Mouse (Mus musculus) lung, postnatal 36 days (tissue): ENCODE measurements around the gene Caln1.
A peak's percentile ranks its signal among the peaks of the same experiment; 100 is the strongest.

Experiments used
- DNase-seq: peaks from one replicate; pipeline ENCODE4 v3.0.0; 2022; ENCODE audit warnings: mixed read lengths

Gene Caln1

DNA sequence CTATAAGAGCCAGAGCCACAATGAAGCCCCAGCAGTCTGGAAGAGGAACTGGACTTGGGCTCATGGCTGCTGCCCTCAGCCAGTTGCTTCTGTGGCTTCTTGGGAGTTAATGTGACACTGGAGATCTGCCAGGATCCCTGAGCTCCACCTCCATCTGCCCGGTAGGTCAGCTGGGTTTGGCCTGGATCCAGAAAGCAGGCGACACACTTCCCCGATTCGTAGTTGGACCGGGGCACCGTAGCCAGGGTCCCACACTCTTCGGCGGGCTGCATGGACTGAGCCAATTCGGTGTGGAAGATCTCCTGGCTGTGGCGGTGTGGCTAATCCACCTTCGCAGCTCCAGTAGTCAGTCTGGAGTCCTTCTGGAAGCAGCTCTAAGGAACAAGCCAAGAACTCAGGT is at the start of gene Caln1:
TSS of gene Caln1 (plus strand) at position 219 of the 400 bp plus-strand sequence.
- peak; percentile 1 for DNase-seq

DNA sequence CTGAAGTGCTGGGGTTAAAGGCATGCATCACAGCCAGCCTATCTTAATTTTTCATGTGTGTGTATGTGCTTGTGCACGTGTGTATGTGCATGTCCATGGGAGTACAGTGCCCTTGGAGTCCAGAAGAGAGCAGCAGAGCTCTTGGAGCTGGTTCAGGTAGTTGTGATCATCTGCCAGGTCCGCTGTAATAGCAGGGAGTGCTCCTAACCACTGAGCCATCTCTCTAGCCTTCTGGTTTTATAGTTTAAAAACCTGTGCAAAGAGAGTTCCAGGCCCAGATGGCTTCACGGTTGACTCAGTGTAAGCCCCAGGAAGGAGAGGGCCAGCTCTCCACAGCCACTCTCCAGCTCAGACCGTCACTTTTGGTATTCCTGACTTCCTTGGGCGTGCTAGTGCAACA is 49.5 kb upstream of the Caln1 start:
- DNase-seq, result no peak

DNA sequence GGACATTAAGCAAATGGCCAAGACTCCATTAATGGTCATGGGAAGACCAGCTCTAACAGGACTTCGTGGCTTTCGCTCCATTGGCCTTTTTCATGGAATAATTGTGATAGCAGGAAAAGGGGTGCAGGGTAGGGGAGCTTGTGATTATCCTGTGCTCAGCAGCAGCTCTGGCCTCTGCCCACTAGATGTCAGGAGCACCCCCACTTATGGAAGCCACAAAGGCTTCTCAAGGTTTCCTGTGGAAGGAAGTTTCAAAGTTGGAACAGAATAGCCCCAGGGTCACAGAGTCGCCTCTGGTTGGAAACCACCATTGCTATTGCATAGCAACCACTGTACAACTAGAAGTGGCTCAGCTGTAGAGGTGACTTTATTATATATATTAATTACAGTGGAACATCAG is 48.8 kb upstream of the Caln1 start:
- peak; percentile 42 for DNase-seq

DNA sequence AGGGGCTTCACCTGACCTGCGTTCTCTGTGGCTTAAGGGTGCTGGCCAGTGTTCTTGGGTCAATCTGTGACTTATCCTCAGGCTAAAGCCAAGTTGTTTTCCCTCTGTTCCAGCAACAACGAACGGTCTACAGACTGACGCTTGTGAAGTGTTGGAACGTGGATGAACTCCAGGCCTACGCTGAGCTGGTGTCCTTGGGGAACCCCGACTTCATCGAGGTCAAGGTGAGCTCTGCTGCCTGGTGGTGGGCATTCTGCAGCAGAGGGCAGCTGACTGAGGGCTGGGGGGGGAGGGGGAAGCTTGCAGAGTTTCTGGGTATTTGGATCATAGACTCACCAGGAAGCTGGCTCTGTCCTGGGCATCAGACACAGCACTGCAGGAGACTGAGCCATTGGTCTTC is 43.8 kb upstream of the Caln1 start:
- no peak for DNase-seq

DNA sequence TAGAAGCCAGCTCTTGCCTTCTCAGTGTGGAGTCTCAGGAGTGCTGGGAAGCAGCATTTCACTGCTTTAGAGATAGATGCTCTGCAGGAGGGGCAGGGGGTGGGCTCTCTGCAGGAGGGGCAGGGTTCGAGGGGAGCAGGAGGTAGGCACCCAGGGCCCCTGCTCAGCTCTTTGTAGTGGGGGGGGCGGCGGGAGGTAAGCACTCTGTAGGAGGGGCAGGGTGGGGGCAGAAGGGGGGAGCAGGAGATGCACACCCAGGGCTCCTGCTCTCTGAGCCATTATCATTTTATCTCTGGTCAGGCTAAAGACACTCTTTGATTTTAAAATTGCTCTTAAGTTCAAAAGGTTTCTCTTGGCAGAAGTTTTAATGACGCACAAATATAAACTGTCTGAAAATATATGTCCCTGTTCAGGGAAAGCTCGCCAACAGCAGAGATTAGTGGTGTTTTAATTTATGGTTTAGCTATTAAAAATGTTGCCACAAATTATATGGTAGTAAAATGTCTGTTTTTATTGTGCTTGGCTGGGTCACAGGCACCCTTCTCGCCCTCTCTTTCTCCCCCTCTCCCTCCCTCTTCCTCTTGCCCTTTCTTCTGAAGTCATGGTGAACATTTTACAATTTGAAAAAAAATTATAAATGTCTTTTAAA is 41.5 kb upstream of the Caln1 start:
- DNase-seq, result no peak

DNA sequence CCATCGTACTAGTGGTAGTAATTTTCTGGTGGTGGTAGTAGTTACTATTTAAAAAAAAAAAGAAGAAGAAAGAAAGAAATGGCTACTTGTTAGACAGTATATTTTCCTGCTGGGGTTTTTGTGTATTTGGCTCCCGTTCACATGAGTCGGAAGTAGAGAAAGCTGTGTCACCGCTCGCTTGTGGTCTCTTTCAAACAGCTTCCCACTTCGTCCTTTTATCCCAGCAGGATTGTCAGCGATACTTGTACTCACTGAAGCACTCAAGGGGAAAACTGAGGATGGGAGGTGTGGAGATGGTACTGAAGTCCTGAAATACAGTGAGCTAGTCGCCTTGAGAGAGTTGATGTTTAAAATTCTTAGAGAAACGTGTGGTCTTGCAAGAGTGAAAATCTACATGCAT is 40.9 kb upstream of the Caln1 start:
- DNase-seq, result no peak

DNA sequence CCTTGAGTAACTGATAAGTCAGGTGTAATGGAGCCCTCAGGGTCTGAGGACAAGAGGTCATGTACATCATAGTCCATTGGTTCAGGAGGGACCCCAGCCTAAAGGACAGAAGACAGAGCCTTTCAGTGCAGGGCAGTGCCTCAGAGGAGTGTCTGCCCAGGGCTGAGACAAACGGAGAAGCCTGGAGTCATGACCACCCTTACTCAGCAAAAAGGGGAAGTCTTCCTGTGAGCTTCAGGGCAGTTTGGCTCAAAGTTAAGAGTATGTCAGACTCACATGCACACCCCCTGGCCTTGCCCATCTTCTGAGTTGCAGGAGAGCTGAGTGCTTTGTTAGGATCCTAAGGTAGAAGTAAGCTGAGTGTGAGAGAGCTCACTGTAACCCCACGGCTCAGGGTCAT is 39.4 kb upstream of the Caln1 start:
- DNase-seq, result no peak

DNA sequence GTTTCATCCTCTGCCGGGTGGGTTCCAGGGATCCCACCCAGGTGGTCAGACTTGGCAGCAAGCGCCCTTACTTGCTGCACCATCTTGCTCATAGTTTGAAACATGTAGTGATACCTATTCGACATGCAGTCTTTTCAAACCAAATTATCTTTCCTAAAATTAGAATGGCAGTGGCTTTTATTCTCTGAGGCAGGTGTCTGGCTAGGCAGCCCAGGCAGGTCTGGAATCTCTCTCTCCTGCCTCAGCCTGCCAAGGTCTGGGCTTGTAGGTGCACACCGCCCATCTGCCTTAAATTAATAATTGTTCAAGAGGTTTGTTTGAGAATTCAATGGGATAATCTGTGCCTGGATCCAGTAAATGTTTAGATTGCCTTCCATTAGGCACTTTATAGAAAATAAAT is 38.5 kb upstream of the Caln1 start:
- DNase-seq, result no peak

DNA sequence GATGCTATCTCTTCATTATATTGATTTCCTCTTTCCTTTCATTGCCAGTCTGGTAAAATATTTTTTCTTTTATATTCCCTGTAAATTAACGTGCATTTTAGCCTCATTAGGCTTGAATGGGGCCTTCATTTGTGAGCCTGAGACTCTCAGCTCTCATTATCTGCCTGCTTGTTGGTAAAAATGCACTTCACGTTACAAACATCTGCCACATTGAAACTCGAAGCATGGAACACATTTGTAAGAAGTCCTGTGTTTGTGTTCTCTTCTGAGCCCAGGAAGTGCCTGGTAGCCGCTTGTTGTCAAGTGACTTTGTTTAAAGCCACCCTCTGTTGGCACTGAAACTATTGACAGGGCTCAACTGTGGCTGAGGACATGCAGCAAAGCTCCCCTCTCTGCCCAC is 38.0 kb upstream of the Caln1 start:
- DNase-seq, result peak; percentile 14

DNA sequence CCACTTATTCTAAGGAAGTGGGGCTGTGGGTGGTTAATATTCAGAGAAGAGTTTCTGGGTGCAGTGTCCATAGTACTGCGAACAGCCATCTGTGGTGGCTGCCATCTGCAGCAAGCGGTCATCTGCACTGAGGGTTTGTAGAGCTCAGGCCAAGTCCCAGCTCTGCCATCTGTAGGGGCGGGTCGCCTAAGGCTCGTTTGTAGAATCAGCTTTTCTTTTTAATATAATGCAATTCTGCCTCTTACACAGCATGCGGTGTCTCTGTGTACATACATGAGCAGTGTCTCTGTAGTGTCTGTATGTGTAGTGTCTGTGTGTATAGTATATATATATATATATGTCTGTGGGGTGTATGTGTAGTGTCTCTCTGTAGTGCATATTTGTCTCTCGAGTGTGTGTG is 35.7 kb upstream of the Caln1 start:
- DNase-seq, result no peak

DNA sequence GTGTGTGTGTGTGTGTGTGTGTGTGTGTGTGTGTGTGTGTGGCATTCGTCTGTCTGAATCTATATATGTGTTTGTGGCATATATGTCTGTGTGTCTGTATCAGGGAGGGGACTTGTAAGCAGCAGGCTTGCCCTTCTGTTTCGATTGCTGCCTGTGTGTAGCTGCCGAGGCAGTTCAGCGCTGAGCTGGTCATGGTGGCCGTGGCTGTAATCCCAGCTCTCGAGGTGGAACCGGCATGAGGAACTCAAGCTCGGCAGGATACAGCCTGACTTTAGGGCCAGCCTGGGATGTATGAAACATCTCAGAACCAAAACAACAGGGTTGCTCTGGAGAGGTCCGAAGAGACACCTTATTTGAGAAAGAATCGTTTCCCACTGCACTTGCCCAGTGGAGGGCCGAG is 35.3 kb upstream of the Caln1 start:
- DNase-seq, result no peak

DNA sequence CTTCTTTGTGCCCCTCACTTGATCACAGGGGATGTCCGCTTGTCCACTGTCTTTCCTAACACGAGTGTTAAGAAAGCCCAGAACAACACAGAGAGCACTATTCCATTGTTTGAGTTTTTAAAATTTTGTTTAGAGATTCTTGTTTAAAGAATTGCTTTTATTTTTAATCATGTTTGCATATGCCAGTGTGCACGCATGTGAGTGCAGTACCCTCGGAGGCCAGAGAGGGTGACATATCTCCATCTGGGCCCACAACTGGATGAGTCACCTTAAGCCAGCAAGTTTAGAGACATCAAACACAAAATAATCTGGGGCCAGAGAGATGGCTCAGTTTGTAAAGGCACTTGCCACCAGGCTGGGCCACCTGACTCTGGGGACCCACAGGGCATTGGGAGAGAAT is 33.8 kb upstream of the Caln1 start:
- no peak for DNase-seq

DNA sequence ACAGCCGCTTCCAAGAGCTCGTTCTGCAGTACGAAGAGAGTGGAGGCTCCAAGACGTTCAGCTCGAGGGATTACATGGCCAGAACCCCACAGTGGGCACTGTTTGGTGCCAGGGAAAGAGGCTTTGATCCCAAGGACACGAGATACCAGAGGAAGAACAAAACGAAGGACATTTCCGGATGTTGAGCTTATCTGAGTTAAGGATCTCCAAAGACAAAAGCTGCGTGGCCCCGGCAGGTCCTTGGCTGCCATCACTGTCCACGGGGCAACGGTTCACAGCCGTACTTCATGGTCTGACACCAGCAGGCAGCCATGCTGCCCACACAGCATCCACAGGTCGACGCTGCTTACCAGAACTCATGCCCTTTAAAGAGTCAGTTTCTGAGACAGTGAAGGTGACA is 28.6 kb upstream of the Caln1 start:
- no peak for DNase-seq

DNA sequence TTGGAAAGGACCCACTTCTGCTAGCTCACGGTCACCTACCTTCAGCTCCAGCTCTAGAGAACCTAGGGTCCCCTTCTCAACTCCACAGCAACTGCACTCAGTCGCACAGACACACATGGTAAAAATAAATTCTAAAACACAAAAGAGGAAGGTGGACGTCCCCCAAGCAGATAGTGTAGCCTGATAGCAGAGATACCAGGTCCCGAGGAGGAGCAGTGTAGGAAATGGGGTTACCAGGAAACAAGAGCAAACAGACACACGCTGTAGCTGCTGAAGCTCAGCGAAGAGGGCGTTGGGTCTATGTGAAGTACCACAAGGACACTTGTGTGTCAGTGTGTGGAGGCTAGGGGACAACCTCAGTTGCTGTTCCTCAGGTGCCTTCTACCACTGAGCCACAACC is 24.3 kb upstream of the Caln1 start:
- DNase-seq, result no peak

DNA sequence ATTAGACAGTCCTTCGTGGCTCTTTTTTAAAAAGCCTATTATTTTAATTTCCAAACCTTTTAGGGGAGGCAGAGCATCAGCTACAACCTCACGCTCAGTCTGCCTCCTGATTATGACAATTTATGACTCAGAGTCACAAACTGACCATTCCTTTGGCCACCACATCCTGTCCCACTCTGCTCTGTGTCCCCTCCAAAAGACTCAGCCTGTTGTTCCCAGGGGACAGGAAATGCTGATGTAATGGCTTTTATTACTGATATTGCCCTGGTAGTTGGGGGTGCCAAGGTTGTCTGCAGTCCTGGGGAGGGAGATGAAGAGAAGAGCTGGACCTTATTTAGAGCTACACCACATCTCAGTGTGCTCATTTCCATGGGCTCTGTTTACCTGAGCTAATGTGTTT is 23.4 kb upstream of the Caln1 start:
- no peak for DNase-seq

DNA sequence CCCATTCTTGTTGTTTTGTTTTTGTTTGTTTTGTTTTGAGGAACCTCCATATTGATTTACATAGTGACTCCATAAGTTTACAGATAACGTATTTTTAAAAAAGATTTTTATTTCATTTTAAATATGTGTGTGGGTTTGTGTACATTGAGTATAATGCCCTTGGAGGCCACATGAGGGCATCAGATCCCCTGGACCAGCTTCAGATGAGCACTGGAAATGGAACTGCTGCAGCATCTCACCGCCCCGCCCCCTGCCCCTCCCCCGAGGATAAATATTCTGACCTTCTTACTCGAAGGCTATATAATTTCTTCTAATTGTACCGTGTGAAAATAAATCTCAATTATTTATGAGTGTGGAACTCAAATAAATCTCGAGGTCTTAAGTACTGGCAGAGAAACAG is 14.0 kb upstream of the Caln1 start:
- DNase-seq, result no peak

DNA sequence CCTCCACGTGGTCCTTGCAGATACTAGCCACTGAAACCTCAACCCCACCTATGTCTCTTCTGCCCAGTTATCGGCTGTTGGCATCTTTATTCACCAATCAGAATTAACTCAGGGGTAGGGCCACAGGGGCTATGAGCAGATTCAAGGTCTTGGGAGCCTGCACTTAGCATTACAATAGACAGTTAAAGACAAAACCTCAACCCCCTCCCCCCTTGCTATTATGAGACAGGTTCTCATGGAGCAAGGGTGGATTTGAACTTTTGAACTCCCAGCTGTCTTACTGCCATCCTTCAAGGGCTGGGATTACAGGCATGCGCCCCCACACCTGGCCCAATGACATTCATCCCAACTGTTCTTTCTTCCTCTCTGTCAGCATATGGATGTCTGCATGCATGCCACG is 6.1 kb upstream of the Caln1 start:
- DNase-seq, result no peak

DNA sequence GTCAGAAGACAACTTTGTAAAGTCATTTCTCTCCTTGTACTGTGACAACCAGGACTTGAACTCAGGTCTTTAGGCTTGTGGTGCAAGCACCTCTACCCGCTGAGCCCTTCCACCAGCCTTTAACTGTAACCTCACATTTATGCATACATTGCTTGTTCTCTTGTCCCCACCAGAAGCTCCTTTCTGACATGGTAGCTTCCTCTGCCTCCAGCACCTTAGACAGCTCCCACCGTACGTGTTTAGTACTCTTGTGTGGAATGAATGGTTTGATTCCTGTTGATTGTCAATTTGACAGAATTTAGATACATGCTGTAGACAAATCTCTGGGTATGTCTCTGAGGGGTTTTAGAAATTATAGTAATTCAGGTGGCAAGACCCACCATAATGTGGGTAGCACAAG is 5.5 kb upstream of the Caln1 start:
- no peak for DNase-seq

DNA sequence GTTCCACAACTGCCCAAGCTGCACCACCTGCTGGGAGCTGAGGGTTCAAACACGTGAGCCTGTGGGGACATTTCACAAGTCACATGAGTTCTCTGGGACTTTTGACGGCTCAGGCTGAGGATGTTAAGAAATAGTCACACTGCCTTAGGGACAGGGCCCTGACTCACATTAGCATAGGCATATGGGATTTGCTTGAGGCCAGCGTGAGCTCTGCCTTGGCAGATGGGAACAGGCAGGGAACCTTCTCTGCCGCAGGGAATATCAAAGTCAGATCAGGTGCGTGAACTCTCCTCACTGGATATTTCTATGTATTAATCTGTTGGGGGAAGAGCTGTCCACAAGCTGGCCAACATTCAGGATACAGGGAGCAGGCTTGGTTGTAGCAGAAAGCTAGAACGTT is 1.0 kb upstream of the Caln1 start:
- DNase-seq, result no peak

DNA sequence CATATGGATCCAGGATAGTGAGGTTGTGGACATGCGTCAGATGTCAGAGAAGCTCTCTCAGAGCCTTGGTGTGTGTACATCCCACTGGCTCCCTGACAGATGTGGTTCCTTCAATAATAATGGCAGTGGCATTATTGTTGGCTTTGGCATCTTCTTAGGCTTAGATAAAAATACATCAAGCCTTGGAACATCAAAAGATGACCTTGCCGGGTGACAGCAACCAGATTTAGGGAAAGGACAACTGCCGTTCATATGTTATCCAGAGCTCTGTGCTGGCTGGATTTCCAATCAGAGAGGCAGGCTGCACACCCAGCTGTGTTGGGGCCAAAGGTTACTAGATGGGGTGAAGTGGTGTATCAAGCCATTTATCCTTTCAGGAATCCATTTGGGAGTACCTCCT is 6.2 kb downstream of the Caln1 start:
- DNase-seq, result no peak

DNA sequence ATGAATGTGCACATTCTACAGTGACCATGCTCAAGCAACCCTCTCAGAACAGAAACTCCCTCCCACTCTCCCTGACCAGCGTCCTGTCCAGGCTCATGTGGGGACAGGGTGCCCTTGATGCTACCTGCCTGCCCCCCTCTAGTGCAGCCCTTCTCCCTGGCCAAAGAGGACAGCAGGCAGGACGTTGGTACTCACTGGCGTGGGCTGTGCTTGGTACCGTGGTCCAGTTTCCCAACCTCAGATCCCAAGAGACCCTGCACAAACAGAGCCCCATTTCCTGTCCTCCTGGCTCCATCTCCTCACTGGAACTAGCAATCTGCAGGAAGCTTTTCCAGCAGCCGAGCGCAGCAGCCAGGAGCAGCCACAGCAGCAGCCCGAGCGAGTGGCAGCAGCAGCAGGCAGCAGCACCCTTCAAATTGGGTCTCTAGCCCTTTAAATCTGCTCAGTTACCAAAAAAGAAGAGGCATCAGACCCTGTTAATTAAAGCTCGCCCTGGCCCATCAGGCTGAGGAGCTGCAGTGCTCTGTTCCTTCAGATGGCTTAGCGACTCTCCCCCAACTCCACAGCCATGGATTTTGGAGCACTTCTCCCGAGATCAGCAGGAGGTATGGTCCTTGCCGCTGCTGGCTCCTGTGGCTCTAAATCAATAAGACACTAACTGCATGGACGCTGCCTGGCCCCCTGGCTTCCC is 15.1 kb downstream of the Caln1 start, which contains the start of gene A330070K13Rik:
TSS of gene A330070K13Rik (minus strand) at position 410 of the 691 bp plus-strand sequence.
- DNase-seq, result no peak

DNA sequence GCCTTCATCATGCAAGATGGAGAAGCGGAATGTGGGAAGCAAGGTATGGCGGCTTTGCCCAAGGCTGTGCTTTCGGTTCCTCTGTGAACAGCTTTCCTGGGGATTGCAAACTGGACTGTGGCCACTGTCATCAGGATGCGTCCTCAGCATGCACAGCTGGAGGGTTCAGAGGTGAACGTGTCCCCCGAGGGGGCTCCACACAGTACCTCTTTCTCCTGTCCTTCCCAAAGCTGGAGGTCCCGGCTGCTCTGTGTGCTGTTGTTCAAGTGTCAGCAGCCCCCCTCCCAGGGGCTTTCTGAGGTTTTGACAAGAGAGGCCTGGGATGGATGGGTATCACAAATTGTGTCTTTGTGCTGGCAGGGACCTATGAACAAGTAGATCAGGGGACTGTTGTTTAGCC is 17.2 kb downstream of the Caln1 start:
- DNase-seq, result no peak

DNA sequence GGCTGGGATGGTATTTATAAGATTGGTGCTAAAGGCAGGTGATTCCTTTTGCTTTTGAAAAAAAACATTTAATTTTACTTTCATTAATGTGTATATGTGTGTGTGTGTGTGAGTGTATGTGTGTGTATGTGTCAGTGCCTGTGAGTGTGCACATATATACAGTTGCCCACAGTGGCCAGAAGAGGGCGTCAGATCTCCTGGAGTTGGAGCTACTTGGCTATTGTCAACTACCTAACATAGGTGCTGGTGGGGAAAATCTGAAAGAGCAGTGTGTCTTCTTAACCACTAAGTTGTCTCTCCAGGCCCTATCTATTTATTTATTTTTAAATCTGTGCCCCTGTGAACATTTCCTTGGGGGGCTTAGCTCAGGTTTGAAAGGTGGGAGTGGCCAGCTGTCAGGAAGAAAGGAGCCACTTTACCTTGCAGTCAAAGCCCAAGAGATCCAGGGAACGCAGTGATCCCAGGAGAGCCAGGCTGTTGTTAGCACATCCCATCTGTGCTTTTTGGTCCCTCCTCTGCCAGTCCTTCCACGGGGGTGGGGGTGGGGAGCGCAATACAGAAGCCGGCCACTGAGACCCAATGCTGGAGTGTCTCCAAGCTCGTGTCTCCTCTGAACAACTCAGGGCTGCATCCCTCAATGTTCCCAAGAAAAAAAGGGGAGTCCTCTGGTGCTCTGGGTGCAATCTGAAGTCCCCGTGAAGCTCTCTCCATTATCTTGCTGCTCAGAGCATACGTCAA is 24.5 kb downstream of the Caln1 start:
- no peak for DNase-seq

DNA sequence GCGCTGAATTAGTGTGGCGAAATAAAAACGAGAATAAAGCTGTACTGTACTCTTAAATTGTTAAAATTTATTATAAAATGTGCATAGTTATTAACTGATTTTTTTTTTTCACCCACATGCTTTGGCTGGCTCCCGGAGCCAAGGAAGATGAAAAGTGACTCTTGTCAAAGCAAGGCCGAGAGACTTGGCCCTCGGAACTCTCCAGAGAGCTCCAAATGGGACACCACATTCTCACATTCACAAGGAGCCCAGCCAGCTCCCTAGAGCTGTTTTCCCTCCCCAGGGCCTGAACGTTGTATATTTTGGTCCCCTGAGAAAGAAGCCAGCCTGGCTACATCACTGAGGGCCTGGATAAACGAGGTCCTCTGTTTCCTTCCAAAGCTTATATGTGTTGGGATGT is 25.1 kb downstream of the Caln1 start:
- no peak for DNase-seq
